Mouse (Mus musculus) thymus, adult 18-20 months (tissue): ENCODE results near the gene Hectd1.

Experiments
- DNase-seq, 2 experiments: peaks; one replicate each; pipeline ENCODE4 v3.0.0; 2022; ENCODE audit warnings: mixed read lengths in 2 of 2

Gene Hectd1

GRCm38 (mm10) chr12:51699623-51700393 lies 129.5 kb downstream of the Hectd1 start:
- no peak for DNase-seq

GRCm38 (mm10) chr12:51696157-51696556 lies 133.2 kb downstream of the Hectd1 start:
- no peak for DNase-seq

- DNase-seq = no peak
These were observed 134.4 kb downstream of the Hectd1 start for GRCm38 (mm10) chr12:51694966-51695365.

- no peak for DNase-seq
These were observed 135.2 kb downstream of the Hectd1 start for GRCm38 (mm10) chr12:51694096-51694495.
